Mouse (Mus musculus): ENCODE measurements around the gene Uqcrfs1.

- no peak for TF ChIP-seq CTCF (IDR thresholded peaks at IDR 0.05; ENCODE audit: borderline replicate concordance, control insufficient read depth, extremely low read depth, insufficient read depth, low read length, poor library complexity)
- TF ChIP-seq POLR2A (IDR thresholded peaks at IDR 0.05; ENCODE audit: control insufficient read depth, extremely low read depth, insufficient read depth, low read length, poor library complexity), result no peak
These were observed 40.6 kb upstream of the Uqcrfs1 start for GRCm38 (mm10) chr13:30585786-30586185.

Measured in thymus, adult 2 months (tissue).